Mouse (Mus musculus): Measurements from ENCODE around the gene Esr1. TPM values are rescaled to one million over a fixed set of nuclear protein-coding genes. Genes with fewer than 3 reads are reported as not detected.
A peak's percentile ranks its signal among the peaks of the same experiment; 100 is the strongest.

Esr1 gene
- polyA plus RNA-seq (2016; fragmentation: Nextera tagmentation; extraction: Ambion mirVana) = 0.14 TPM in 1 of 2 replicates, not detected in the other

DNA sequence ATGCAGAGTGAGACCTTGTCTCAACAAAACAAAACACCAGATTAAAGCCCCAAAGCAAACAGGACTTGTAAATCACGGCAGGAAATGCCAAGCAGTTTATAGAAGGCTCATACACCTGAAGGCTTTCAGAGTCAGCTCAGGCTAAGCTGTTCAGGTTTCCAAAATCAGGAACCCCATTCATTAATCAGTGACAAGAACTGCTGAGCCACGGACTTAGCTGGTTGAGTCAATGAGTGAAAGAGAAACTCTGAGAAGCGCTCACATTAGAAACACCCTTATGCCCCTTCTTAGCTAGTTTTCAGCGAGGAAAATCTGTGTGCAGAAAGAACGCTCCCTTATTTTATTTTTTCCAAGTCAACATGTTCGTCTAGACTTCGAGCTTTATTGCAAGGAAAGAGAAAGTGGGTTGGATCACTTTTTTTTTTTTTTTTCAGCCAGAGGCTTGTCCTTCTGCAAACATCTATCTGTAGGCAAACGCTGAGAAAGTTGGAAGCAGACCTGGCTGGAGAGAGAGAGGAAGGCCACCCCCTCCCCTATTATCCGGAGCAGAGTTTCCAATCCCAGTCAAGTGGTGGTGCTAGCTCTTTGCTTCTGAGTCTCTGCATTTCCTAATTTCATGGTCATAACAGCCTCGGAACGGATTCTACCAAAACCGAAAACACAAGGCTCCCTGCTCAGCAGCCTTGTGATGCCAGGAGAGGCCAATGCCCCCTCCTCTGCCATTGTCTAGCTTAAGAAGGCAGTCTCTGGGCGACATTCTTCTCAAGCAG, at the start of gene Esr1:
TSS of gene Esr1 (plus strand) at position 208 of the 770 bp plus-strand sequence.
- WGBS = 54% methylated on average over 13 of the region's 13 CpGs
- DNase-seq (ENCODE audit: low spot score) = no peak
- Histone ChIP-seq H3K27me3 (ENCODE audit: low read depth, poor library complexity, severe bottlenecking) (no peaks in the 10 kb centered on the region), H3K4me3 (no peak within 1 kb of the TSS), H3K9me3 (replicated peaks) (0 out of 2 replicates have a peak, but pooled peaks cover 5% of the 10 kb centered on the region), H3K36me3 (no peaks in the 10 kb centered on the region), H3K4me1 (0 out of 2 replicates have a peak, but pooled peaks cover 3% of the 10 kb centered on the region), H3K27ac (replicated peaks) (no peak within 1 kb of the TSS)

DNA sequence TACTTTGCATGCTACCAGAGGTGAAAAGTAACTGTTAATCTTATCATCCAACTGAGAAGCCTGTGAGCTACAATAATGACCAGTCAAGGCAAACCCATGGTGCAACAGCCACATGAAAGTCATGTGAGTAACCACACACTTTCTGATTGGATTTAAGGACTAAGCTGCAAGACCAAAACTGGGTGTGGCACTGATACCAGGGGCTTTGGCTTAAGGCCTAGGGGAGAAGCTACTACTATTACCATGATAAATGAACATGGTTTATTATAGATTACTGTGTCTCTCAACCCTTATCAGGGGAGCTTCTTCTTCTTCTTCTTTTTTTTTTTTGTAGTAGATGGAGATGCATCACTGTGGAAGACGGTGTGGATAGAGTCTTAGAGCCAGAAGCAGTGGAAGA, 46.2 kb upstream of the Esr1 start:
- WGBS = 91% methylated on average over 1 of the region's 1 CpGs
- no peak overlapping the region for H3K27ac ChIP-seq (replicated peaks)
- H3K9me3 ChIP-seq (replicated peaks) = 0 out of 2 replicates have a peak, but pooled peaks cover 5% of the 10 kb centered on the region
- no peaks in the 10 kb centered on the region for H3K4me1 ChIP-seq
- no peaks in the 10 kb centered on the region for H3K27me3 ChIP-seq (ENCODE audit: low read depth, poor library complexity, severe bottlenecking)
- H3K36me3 ChIP-seq = no peaks in the 10 kb centered on the region
- no peak for DNase-seq (ENCODE audit: low spot score)
- no peak overlapping the region for H3K4me3 ChIP-seq

DNA sequence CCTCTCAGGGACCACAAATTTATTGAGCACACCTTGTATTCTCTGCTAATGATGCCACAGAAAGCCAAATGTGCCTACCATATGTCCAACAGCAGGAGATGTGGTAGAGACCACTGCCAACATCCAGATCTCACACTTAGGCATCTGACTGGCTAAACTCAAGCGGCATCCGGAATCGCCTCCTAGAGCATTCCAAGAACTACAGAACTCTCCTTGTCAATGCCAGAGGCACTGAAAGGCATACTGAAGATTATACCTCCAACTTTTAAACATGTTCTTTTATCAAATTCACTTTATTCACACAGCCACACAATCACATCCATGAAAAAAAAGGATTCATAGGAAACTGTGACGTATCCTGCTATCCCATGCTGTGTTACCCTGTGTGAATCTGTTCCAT, 40.6 kb upstream of the Esr1 start:
- H3K4me3 ChIP-seq = no peak overlapping the region
- no peaks in the 10 kb centered on the region for H3K27me3 ChIP-seq (ENCODE audit: low read depth, poor library complexity, severe bottlenecking)
- H3K4me1 ChIP-seq = no peaks in the 10 kb centered on the region
- H3K36me3 ChIP-seq = no peaks in the 10 kb centered on the region
- no peak for DNase-seq (ENCODE audit: low spot score)
- no peak overlapping the region for H3K27ac ChIP-seq (replicated peaks)
- H3K9me3 ChIP-seq (replicated peaks) = 0 out of 2 replicates have a peak, but pooled peaks cover 5% of the 10 kb centered on the region
- 96% methylated on average over 4 of the region's 4 CpGs for WGBS

DNA sequence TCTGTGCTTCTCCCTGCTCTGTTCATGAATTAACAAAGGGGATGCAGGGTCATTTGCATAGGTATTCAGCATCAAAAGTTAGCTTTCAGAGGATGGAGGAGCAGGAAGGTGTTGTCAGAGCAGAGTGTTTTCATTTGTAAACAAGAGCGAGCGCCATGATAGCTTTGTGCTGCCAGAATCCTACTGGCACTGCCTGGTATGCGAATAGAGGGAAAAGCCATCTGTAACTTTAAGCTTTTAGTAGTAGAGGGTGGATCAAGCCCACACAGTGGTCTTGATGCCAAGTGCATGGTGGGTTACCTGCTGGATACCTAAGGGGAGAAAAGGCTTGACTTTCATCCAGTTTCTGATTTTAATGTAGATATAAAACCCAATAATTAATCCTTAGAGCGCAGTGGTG, 40.1 kb upstream of the Esr1 start:
- H3K4me3 ChIP-seq = no peak overlapping the region
- 73% methylated on average over 4 of the region's 4 CpGs for WGBS

DNA sequence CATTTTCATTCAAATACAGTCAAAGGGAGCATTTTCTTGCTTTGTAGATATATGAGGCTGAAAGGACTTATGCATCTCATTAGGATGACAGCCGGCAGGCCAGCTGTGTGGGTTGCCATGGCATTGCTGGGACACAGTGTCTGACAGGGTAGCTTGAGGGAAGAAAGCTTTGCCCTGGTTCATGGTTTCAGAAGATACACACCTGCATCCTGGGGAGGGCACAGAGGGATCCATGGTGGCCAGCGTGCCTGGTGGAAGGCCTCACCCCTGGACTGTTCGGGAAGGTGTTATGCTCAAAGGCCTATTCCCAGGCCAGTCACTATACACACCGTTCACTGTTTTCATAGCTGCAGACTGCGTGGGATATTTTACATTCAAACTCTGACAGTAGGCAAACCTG, 29.5 kb upstream of the Esr1 start:
- 84% methylated on average over 5 of the region's 5 CpGs for WGBS
- DNase-seq (ENCODE audit: low spot score) = peak; percentile 31
- no peaks in the 10 kb centered on the region for H3K27me3 ChIP-seq (ENCODE audit: low read depth, poor library complexity, severe bottlenecking)
- no peaks in the 10 kb centered on the region for H3K4me1 ChIP-seq
- H3K4me3 ChIP-seq = no peak overlapping the region
- no peak overlapping the region for H3K27ac ChIP-seq (replicated peaks)
- no peaks in the 10 kb centered on the region for H3K9me3 ChIP-seq (replicated peaks)
- no peaks in the 10 kb centered on the region for H3K36me3 ChIP-seq

More for the DNA sequence above, 40.1 kb upstream of the Esr1 start:
- no peaks in the 10 kb centered on the region for H3K36me3 ChIP-seq
- DNase-seq (ENCODE audit: low spot score) = no peak
- H3K4me1 ChIP-seq = no peaks in the 10 kb centered on the region
- no peak overlapping the region for H3K27ac ChIP-seq (replicated peaks)
- H3K9me3 ChIP-seq (replicated peaks) = 0 out of 2 replicates have a peak, but pooled peaks cover 5% of the 10 kb centered on the region
- no peaks in the 10 kb centered on the region for H3K27me3 ChIP-seq (ENCODE audit: low read depth, poor library complexity, severe bottlenecking)

DNA sequence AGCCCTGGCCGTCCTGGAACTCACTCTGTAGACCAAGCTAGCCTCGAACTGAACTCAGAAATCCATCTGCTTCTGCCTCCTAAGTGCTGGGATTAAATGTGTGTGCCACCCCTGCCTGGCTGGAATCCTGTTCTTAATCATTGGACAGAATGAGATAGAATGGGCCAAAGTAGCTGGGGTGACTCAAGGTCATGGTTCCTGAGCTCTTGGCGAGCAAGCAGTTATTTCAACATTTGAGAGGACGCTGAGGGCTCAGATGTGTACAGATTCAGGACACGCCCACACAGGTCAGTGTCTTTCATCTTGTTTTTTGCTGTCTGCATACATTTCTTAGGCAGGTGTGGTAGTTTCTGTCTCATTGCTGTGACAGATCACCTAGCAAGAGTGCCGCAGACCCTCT, 24.7 kb upstream of the Esr1 start:
- H3K27ac ChIP-seq (replicated peaks) = no peak overlapping the region
- 90% methylated on average over 6 of the region's 6 CpGs for WGBS
- no peak for DNase-seq (ENCODE audit: low spot score)
- no peak overlapping the region for H3K4me3 ChIP-seq
- no peaks in the 10 kb centered on the region for H3K4me1 ChIP-seq
- H3K9me3 ChIP-seq (replicated peaks) = no peaks in the 10 kb centered on the region
- no peaks in the 10 kb centered on the region for H3K36me3 ChIP-seq
- no peaks in the 10 kb centered on the region for H3K27me3 ChIP-seq (ENCODE audit: low read depth, poor library complexity, severe bottlenecking)

DNA sequence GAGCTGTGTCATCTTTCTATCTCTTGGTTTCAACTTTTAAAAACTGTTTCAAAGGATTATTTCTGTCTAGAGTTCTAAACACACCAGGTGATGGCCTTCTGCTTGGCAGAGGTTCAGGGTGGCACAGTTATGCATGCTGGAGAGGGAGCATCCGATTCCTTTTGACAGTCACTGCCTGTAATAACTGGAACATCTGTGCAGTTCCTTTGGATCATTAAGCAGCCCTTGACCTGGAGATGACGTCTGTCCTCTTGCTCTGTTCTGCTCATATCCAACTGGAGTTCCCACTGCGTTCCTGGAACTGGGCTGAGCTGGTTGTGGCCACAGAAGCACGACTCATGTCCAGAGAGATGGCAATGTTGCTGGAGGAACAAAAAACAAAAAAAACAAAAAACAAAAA, 21.8 kb upstream of the Esr1 start:
- H3K4me3 ChIP-seq = no peak overlapping the region
- 86% methylated on average over 4 of the region's 4 CpGs for WGBS
- no peak for DNase-seq (ENCODE audit: low spot score)

DNA sequence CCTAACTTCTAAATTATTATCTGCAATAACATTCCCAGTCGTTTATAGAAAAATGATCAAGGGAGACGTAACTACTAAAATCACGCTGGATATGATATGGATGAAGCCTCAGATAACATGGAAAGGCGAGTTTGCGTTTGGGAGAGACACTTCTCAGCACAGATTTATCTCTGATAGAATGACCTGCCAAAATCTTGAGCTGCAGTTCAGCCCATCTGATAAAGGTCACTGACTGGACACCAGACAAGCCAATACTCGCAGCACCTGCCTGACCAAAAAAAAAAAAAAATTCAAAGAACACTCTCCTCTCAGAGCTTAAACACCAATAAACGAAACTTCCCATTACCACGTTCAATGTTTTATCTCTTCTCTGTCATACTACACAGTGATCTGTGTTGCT, 20.4 kb upstream of the Esr1 start:
- Histone ChIP-seq H3K4me1 (no peaks in the 10 kb centered on the region), H3K27me3 (ENCODE audit: low read depth, poor library complexity, severe bottlenecking) (no peaks in the 10 kb centered on the region)
- 86% methylated on average over 8 of the region's 8 CpGs for WGBS

More for the DNA sequence above, 21.8 kb upstream of the Esr1 start:
- Histone ChIP-seq H3K36me3 (no peaks in the 10 kb centered on the region), H3K9me3 (replicated peaks) (no peaks in the 10 kb centered on the region), H3K27ac (replicated peaks) (no peak overlapping the region), H3K4me1 (no peaks in the 10 kb centered on the region), H3K27me3 (ENCODE audit: low read depth, poor library complexity, severe bottlenecking) (no peaks in the 10 kb centered on the region)

DNA sequence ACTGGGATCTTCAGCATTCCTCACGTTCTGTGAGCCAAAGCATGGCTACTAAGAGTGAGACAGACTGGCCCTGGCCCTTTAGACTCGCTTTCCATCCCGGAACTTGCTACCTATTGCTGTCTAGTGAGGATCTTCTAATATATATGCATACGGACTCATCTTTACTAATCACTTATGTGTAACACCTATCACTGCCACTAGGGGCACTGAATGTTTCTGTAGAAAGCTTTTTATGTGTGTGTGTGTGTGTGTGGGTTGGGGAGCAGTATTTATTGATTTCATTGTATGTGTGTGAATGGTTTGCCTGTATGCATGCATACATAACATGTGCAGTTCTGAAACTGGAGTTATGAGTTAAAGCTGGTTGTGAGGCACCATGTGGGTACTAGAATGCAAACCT, 17.6 kb upstream of the Esr1 start:
- H3K4me3 ChIP-seq = no peak overlapping the region
- H3K27ac ChIP-seq (replicated peaks) = no peak overlapping the region
- H3K36me3 ChIP-seq = no peaks in the 10 kb centered on the region
- H3K27me3 ChIP-seq (ENCODE audit: low read depth, poor library complexity, severe bottlenecking) = no peaks in the 10 kb centered on the region
- no peaks in the 10 kb centered on the region for H3K4me1 ChIP-seq
- H3K9me3 ChIP-seq (replicated peaks) = no peaks in the 10 kb centered on the region
- no peak for DNase-seq (ENCODE audit: low spot score)
- WGBS = 69% methylated on average over 4 of the region's 4 CpGs

More for the DNA sequence above, 20.4 kb upstream of the Esr1 start:
- Histone ChIP-seq H3K27ac (replicated peaks) (no peak overlapping the region), H3K9me3 (replicated peaks) (no peaks in the 10 kb centered on the region), H3K36me3 (no peaks in the 10 kb centered on the region), H3K4me3 (no peak overlapping the region)
- DNase-seq (ENCODE audit: low spot score) = no peak

DNA sequence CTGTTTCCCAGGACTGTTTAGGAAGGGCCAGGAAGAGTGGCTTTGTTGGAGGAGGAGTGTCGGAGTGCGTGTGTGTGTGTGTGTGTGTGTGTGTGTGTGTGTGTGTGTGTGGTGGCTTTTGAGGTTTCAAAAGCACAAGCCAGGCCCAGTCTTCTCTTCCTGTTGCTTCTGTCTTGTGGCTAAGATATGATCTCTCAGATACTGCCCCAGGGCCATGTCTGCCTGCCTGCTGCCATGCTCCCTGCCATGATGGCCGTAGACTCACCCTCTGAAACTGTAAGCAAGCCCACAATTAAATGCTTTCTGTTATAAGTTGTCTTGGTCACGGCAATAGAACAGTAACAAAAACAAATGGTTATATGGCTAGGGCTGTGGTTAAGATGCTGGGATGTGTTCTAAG, 14.2 kb upstream of the Esr1 start:
- 94% methylated on average over 4 of the region's 4 CpGs for WGBS
- H3K9me3 ChIP-seq (replicated peaks) = no peaks in the 10 kb centered on the region
- H3K27me3 ChIP-seq (ENCODE audit: low read depth, poor library complexity, severe bottlenecking) = no peaks in the 10 kb centered on the region
- no peak for DNase-seq (ENCODE audit: low spot score)
- no peaks in the 10 kb centered on the region for H3K36me3 ChIP-seq
- H3K4me1 ChIP-seq = no peaks in the 10 kb centered on the region
- H3K4me3 ChIP-seq = no peak overlapping the region
- H3K27ac ChIP-seq (replicated peaks) = no peak overlapping the region

DNA sequence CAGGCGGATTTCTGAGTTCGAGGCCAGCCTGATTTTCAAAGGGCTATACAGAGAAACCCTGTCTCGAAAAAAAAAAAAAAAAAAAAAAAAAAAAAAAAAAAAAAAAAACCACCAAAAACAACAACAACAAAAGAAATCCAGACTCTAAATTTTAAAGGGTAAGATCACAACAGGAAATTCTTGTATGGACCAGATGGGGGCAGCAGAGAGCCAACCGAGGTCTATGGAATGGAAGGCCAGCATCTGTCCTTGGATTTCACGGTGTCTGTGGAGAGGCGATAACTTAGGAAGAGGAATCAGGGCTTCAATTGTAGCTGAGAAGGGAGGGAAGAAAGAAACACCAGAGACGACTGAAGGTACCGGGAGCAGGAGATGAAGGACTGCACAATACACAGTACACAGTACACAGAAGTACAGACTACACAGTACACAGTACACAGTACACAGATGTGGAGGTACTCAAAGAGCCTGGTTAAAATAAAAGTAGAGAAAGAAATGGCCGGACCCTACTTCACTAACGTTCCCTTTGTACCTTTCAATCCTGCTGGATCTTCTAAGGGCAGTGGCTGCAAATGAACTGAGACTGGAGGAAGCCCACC, 13.1 kb upstream of the Esr1 start:
- 71% methylated on average over 10 of the region's 10 CpGs for WGBS

DNA sequence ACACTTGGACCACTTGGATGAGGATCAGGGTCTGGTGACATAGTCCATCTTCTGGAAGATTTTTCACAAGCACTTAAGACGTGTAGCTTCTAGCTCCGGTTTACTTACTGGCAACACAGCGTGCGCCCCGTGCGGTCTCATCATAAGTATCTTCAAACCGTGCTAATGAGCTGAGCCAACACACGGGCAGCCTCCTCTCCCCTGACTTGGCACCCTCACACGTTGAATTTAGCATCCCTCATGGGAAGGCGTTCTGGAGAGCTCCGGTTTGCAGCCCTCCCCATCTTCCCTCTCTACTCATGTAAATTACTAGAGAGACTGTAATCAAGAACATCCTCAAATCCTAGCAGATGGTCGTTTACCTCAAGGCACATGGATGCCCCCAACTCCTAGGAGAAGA, 12.5 kb upstream of the Esr1 start:
- H3K4me3 ChIP-seq = no peak overlapping the region
- DNase-seq (ENCODE audit: low spot score) = no peak
- WGBS = 89% methylated on average over 12 of the region's 12 CpGs
- no peaks in the 10 kb centered on the region for H3K36me3 ChIP-seq
- H3K4me1 ChIP-seq = no peaks in the 10 kb centered on the region
- no peaks in the 10 kb centered on the region for H3K27me3 ChIP-seq (ENCODE audit: low read depth, poor library complexity, severe bottlenecking)
- H3K27ac ChIP-seq (replicated peaks) = no peak overlapping the region
- no peaks in the 10 kb centered on the region for H3K9me3 ChIP-seq (replicated peaks)

More for the DNA sequence above, 13.1 kb upstream of the Esr1 start:
- H3K27me3 ChIP-seq (ENCODE audit: low read depth, poor library complexity, severe bottlenecking) = no peaks in the 10 kb centered on the region
- no peaks in the 10 kb centered on the region for H3K9me3 ChIP-seq (replicated peaks)
- H3K36me3 ChIP-seq = no peaks in the 10 kb centered on the region
- no peak overlapping the region for H3K27ac ChIP-seq (replicated peaks)
- peak; percentile 44 for DNase-seq (ENCODE audit: low spot score)
- no peak overlapping the region for H3K4me3 ChIP-seq
- no peaks in the 10 kb centered on the region for H3K4me1 ChIP-seq

DNA sequence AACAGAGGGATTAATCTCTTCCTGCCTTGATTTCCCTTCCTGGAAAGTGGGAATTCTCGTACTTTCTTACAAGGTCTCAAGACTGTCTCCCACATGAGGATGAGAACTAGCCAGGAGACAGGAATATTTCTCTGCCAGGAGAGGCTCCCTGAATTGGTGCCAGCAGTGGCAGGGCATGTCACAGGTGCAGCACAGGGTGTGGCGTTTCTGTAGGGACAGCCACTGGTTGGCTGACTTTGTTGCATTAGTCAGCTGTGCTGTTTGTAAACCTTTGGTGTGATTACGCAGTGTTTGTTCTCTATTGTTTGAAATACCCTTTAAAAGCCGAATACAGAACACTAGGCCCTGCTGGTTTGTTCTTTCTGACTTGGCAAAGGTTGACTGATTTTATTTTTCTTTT, 11.8 kb upstream of the Esr1 start:
- DNase-seq (ENCODE audit: low spot score) = no peak
- Histone ChIP-seq H3K4me1 (no peaks in the 10 kb centered on the region), H3K27me3 (ENCODE audit: low read depth, poor library complexity, severe bottlenecking) (no peaks in the 10 kb centered on the region), H3K9me3 (replicated peaks) (no peaks in the 10 kb centered on the region), H3K4me3 (no peak overlapping the region), H3K27ac (replicated peaks) (no peak overlapping the region), H3K36me3 (no peaks in the 10 kb centered on the region)
- 79% methylated on average over 4 of the region's 4 CpGs for WGBS

Data from midbrain, embryonic 10.5 days (tissue).